Mouse (Mus musculus) heart, embryonic 11.5 days (tissue): ENCODE results near the gene Gm11983. TPM values are rescaled to one million over a fixed set of nuclear protein-coding genes. Genes with fewer than 3 reads are reported as not detected.
"Not testable (repeated sequence)": the region's sequence is repeated elsewhere in the genome, so short reads cannot be mapped to it uniquely, and the experiment has no call there.

Experiments used
- ATAC-seq: fragments of 200-750 bp; cut with Nextera tagmentation; replicated peaks from 2 replicates; pipeline ENCODE4 v1.8.0; 2017; ENCODE audit warnings: moderate library complexity; ENCODE audit not compliant: insufficient number of reproducible peaks, low FRiP score, low TSS enrichment
- H3K27ac ChIP-seq: fragments of 300-500 bp; sonication (generic); 2 replicates; pipeline ENCODE4 v1.5.1; 2014; ENCODE audit warnings: mild to moderate bottlenecking, low read depth, low read length
- H3K27me3 ChIP-seq: fragments of 300-500 bp; sonication (generic); 2 replicates; pipeline ENCODE4 v1.6.1; 2014; ENCODE audit warnings: mild to moderate bottlenecking, low read length, mixed read lengths; ENCODE audit not compliant: control insufficient read depth, insufficient read depth
- H3K36me3 ChIP-seq: fragments of 300-500 bp; sonication (generic); 2 replicates; pipeline ENCODE4 v1.6.1; 2014; ENCODE audit warnings: mild to moderate bottlenecking, low read length, moderate library complexity, mixed read lengths; ENCODE audit not compliant: control insufficient read depth, insufficient read depth
- H3K4me1 ChIP-seq: fragments of 300-500 bp; sonication (generic); 2 replicates; pipeline ENCODE4 v1.6.1; 2014; ENCODE audit warnings: low read length; ENCODE audit not compliant: control insufficient read depth, insufficient read depth
- H3K4me2 ChIP-seq: fragments of 300-500 bp; sonication (generic); 2 replicates; pipeline ENCODE4 v1.6.1; 2014; ENCODE audit warnings: mild to moderate bottlenecking, moderate library complexity
- H3K4me3 ChIP-seq: fragments of 300-500 bp; sonication (generic); 2 replicates; pipeline ENCODE4 v1.5.1; 2014; ENCODE audit warnings: low read depth, low read length
- H3K9ac ChIP-seq: fragments of 300-500 bp; sonication (generic); 2 replicates; pipeline ENCODE4 v1.6.1; 2014; ENCODE audit warnings: mild to moderate bottlenecking, low read depth, low read length, moderate library complexity
- H3K9me3 ChIP-seq: fragments of 300-500 bp; sonication (generic); replicated peaks from 2 replicates; pipeline ENCODE4 v1.6.1; 2016; ENCODE audit warnings: low read length; ENCODE audit not compliant: control insufficient read depth
- WGBS: fragments of 180-500 bp; shearing (Covaris S2); extraction: QIAGEN DNeasy Blood & Tissue Kit; methylation state at CpG from one replicate; pipeline ENCODE4 v1.1.7; 2014; ENCODE audit not compliant: insufficient replicate concordance; 5-methylcytosine and 5-hydroxymethylcytosine counted together
- polyA plus RNA-seq: library from polyadenylated mRNA; unstranded; fragments of >200 nt; fragmentation: Nextera tagmentation; extraction: Ambion mirVana; gene quantifications from 2 replicates; pipeline ENCODE4 v1.2.1, GENCODE M21; 2014

Gene Gm11983
- polyA plus RNA-seq = not detected in 2 replicates

DNA sequence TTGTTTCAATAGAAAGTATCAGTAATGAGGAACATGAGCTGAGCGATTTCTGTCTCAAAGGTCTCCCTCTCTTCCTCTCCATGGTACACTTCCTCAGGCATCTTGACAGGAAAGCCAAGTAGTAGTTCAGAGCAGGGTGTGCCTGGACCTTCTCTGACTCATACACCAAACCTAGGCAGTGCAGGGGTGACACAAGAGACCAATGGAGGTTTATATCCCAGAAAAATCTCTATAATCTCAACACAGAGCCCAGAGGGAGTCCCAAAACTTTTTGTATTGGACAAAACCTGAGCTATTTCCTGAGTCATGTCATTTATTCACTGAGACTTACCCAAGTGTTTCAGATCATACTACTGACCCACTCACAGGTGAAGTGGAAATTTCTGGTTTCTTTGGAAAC lies at the start of gene Gm11983:
Gene Gm11983 (minus strand): TSS at position 101 of the 400 bp plus-strand sequence.
- WGBS = 71% methylated on average over 1 of the region's 1 CpGs
- no peak for ATAC-seq
- no peak within 1 kb of the TSS for H3K9ac ChIP-seq

GRCm38 (mm10) chr11:6883045-6883444 lies 45.6 kb upstream of the Gm11983 start:
- not testable (repeated sequence) for H3K9ac ChIP-seq, ATAC-seq, H3K4me1 ChIP-seq, H3K9me3 ChIP-seq, H3K27me3 ChIP-seq, H3K36me3 ChIP-seq, H3K27ac ChIP-seq, H3K4me3 ChIP-seq, H3K4me2 ChIP-seq
- 87% methylated on average over 4 of the region's 4 CpGs for WGBS

More for the DNA sequence above, at the start of gene Gm11983:
- no peaks in the 10 kb centered on the region for H3K36me3 ChIP-seq
- no peak within 1 kb of the TSS for H3K4me2 ChIP-seq
- H3K4me1 ChIP-seq = no peaks in the 10 kb centered on the region
- no peaks in the 10 kb centered on the region for H3K27me3 ChIP-seq
- H3K27ac ChIP-seq = no peak within 1 kb of the TSS
- H3K9me3 ChIP-seq = no peaks in the 10 kb centered on the region
- H3K4me3 ChIP-seq = no peak within 1 kb of the TSS

DNA sequence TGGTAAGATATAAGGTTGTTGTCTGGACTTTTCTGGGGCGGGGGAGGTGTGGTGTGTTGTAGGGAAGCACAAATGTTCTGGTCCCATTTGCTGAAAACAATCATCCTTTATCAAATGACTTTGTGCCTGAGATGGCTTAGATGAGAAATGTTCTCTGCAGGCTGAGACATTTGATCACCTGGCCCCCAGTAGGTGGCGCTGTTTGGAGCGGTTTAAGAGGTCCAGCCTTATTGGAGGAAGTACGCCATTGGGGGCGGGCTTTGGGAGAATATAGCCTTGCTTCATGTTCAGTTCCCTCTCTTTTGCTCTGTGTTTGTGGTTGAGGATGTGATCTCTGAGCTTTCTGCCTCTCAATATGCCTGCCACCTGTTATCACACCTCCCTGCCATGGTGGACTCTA lies 44.2 kb upstream of the Gm11983 start:
- no peaks in the 10 kb centered on the region for H3K9me3 ChIP-seq
- no peaks in the 10 kb centered on the region for H3K27me3 ChIP-seq
- H3K36me3 ChIP-seq = no peaks in the 10 kb centered on the region
- no peak overlapping the region for H3K4me3 ChIP-seq
- 54% methylated on average over 5 of the region's 5 CpGs for WGBS
- no peak overlapping the region for H3K27ac ChIP-seq
- ATAC-seq = no peak
- peaks cover 3% of the 10 kb centered on the region; the same call in 1 of the 2 replicates for H3K4me1 ChIP-seq
- H3K9ac ChIP-seq = no peak overlapping the region
- H3K4me2 ChIP-seq = no peak overlapping the region

GRCm38 (mm10) chr11:6877740-6878139 lies 40.3 kb upstream of the Gm11983 start:
- no peak overlapping the region for H3K4me3 ChIP-seq
- no peaks in the 10 kb centered on the region for H3K9me3 ChIP-seq
- no peak overlapping the region for H3K27ac ChIP-seq
- no peak overlapping the region for H3K9ac ChIP-seq
- H3K4me1 ChIP-seq = peaks cover 3% of the 10 kb centered on the region; the same call in 1 of the 2 replicates
- ATAC-seq = no peak
- no peak overlapping the region for H3K4me2 ChIP-seq
- no peaks in the 10 kb centered on the region for H3K27me3 ChIP-seq
- H3K36me3 ChIP-seq = no peaks in the 10 kb centered on the region
- WGBS = 25% methylated on average over 6 of the region's 6 CpGs

DNA sequence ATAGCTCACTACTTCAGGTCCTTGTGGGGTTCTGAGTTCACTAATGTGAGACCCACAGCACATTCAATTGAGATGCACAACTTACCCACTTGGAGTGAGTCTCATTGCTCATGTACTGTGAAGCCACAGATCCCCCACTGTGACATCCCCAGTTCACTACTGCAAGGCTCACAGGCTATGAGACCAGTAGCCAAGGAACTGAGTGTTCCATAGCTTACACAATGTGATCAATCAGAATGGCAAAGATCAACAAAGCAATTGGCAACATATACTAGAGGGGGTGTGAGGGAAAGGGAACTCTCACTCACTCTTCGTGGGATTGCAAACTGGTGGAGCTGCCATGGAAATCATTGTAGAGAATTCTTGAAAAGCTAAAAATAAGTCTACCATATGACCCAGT lies 33.5 kb upstream of the Gm11983 start:
- no peaks in the 10 kb centered on the region for H3K4me1 ChIP-seq
- 73% methylated on average over 1 of the region's 1 CpGs for WGBS
- H3K27me3 ChIP-seq = no peaks in the 10 kb centered on the region
- no peaks in the 10 kb centered on the region for H3K36me3 ChIP-seq
- no peak overlapping the region for H3K4me3 ChIP-seq
- H3K9ac ChIP-seq = no peak overlapping the region
- H3K9me3 ChIP-seq = no peaks in the 10 kb centered on the region
- ATAC-seq = no peak
- no peak overlapping the region for H3K27ac ChIP-seq
- H3K4me2 ChIP-seq = no peak overlapping the region

DNA sequence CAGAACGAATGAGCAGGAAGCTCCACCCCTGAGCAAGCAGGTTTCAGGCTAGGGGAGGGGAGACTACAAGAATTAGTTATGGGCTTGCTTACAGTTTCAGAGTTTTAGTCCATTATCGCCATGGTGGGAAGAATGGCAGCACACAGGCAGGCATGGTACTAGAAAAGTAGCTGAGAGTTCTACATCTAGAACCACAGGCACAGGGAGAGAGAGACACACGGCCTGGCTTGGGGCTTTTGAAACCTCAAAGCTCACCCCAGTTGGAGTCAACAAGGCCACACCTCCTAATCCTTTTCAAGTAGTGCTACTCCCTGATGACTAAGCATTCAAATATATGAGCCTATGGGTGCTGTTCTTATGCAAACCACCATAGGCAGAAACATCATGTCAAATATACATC lies 28.1 kb upstream of the Gm11983 start:
- H3K36me3 ChIP-seq = no peaks in the 10 kb centered on the region
- no peak overlapping the region for H3K4me2 ChIP-seq
- H3K27me3 ChIP-seq = no peaks in the 10 kb centered on the region
- H3K4me3 ChIP-seq = no peak overlapping the region
- ATAC-seq = no peak
- no peak overlapping the region for H3K9ac ChIP-seq
- no peaks in the 10 kb centered on the region for H3K9me3 ChIP-seq
- WGBS = 75% methylated on average over 3 of the region's 3 CpGs
- H3K27ac ChIP-seq = no peak overlapping the region
- peaks cover 6% of the 10 kb centered on the region; the same call in 1 of the 2 replicates for H3K4me1 ChIP-seq

- Histone ChIP-seq H3K4me1 (peaks cover 6% of the 10 kb centered on the region; the same call in 1 of the 2 replicates), H3K4me3 (no peak overlapping the region), H3K4me2 (no peak overlapping the region), H3K36me3 (no peaks in the 10 kb centered on the region), H3K9ac (no peak overlapping the region), H3K27me3 (no peaks in the 10 kb centered on the region), H3K27ac (no peak overlapping the region), H3K9me3 (no peaks in the 10 kb centered on the region)
- 80% methylated on average over 3 of the region's 3 CpGs for WGBS
- no peak for ATAC-seq
These were observed 24.7 kb upstream of the Gm11983 start for GRCm38 (mm10) chr11:6862185-6862584.

DNA sequence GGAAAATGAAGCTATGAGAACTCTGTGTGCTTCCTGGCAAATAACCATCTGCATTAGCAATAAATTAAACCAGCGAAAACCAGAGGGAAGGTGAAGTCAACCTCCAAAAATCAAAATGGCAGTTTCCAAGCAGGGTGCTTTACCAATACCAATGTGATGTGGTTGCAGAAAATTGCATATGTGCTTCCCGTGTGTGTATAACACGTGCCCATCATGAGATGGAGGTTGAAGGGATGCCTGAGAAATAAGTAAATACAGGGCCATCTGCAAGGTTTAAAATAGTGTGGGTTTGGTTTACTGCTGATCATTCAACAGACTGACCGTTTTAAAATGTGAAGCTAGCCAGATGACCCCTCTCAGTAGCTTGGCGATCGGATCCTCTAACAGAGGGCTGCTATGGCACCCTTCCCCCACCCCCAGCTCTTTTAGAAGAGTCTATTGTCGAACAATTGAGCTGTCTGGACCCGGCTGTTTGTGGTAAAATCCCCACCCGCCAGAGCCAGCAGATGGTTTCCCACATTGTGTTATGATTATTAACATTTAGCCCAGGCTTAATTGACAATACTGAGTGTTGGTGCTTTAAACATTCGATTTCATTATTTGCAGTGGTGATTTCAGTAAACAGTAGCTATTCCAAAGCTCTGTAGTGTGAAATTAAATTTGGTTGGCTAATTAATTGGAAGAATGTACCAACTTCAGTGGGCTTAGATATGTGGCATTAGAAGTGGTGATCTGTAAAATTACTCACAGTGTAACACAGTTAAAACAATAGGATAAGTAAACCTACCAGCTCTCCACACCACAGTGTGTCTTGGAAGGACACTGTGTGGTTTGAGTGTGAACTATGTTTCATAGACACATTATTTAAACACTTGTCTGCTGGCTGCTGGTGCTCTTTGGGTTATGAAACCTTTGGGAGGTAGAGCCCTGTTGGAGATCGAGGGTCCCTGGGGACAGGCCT lies 22.7 kb upstream of the Gm11983 start:
- no peak for ATAC-seq
- H3K27ac ChIP-seq = no peak overlapping the region

More for the DNA sequence above, 22.7 kb upstream of the Gm11983 start:
- H3K4me1 ChIP-seq = peaks cover 6% of the 10 kb centered on the region; the same call in 1 of the 2 replicates
- no peaks in the 10 kb centered on the region for H3K27me3 ChIP-seq
- H3K9me3 ChIP-seq = no peaks in the 10 kb centered on the region
- WGBS = 43% methylated on average over 11 of the region's 11 CpGs
- H3K4me2 ChIP-seq = no peak overlapping the region
- H3K9ac ChIP-seq = no peak overlapping the region
- H3K36me3 ChIP-seq = no peaks in the 10 kb centered on the region
- H3K4me3 ChIP-seq = no peak overlapping the region
